Mouse (Mus musculus): ENCODE measurements around the gene Adgrf3. TPM values are rescaled to one million over a fixed set of nuclear protein-coding genes. Genes with fewer than 3 reads are reported as not detected.

Gene Adgrf3
- polyA plus RNA-seq, 2 experiments = 0.14 TPM; not detected in 1

GRCm38 (mm10) chr5:30153222-30153621 lies 52.3 kb downstream of the Adgrf3 start:
- H3K27me3 ChIP-seq (ENCODE audit: control insufficient read depth, insufficient read depth, low read length) = no peaks in the 10 kb centered on the region
- H3K9me3 ChIP-seq (ENCODE audit: control insufficient read depth, low read length) = no peaks in the 10 kb centered on the region
- WGBS = 84% methylated on average over 2 of the region's 2 CpGs
- H3K27ac ChIP-seq (replicated peaks; ENCODE audit: low read depth, low read length) = no peak overlapping the region
- no peak overlapping the region for H3K9ac ChIP-seq (ENCODE audit: low read depth, low read length, severe bottlenecking)
- TF ChIP-seq POLR2A (IDR thresholded peaks at IDR 0.05; ENCODE audit: borderline replicate concordance, extremely low read depth, insufficient read depth, insufficient read length) = no peak
- DNase-seq (ENCODE audit: low spot score) = no peak
- H3K36me3 ChIP-seq (ENCODE audit: control insufficient read depth, insufficient read depth, low read length) = peaks cover 2% of the 10 kb centered on the region; the same call in 1 of the 2 replicates
- no peak overlapping the region for H3K4me3 ChIP-seq (replicated peaks; ENCODE audit: low read length)
- ATAC-seq (ENCODE audit: low FRiP score, low read depth) = no peak
- peaks cover 12% of the 10 kb centered on the region for H3K4me1 ChIP-seq (ENCODE audit: control insufficient read depth, insufficient read depth, low read length)
- H3K4me2 ChIP-seq (replicated peaks; ENCODE audit: low read depth, low read length, severe bottlenecking) = no peak overlapping the region

- H3K4me2 ChIP-seq (replicated peaks; ENCODE audit: low read depth, low read length, severe bottlenecking) = no peak overlapping the region
- H3K9me3 ChIP-seq (ENCODE audit: control insufficient read depth, low read length) = no peaks in the 10 kb centered on the region
- peaks cover 2% of the 10 kb centered on the region; the same call in 1 of the 2 replicates for H3K36me3 ChIP-seq (ENCODE audit: control insufficient read depth, insufficient read depth, low read length)
- ATAC-seq (ENCODE audit: low FRiP score, low read depth) (no peak), DNase-seq (ENCODE audit: low spot score) (no peak)
- H3K4me1 ChIP-seq (ENCODE audit: control insufficient read depth, insufficient read depth, low read length) = peaks cover 12% of the 10 kb centered on the region
- no peak overlapping the region for H3K4me3 ChIP-seq (replicated peaks; ENCODE audit: low read length)
- H3K27ac ChIP-seq (replicated peaks; ENCODE audit: low read depth, low read length) = no peak overlapping the region
- no peaks in the 10 kb centered on the region for H3K27me3 ChIP-seq (ENCODE audit: control insufficient read depth, insufficient read depth, low read length)
- 70% methylated on average over 1 of the region's 1 CpGs for WGBS
- H3K9ac ChIP-seq (ENCODE audit: low read depth, low read length, severe bottlenecking) = no peak overlapping the region
- no peak for TF ChIP-seq POLR2A (IDR thresholded peaks at IDR 0.05; ENCODE audit: borderline replicate concordance, extremely low read depth, insufficient read depth, insufficient read length)
Observed at GRCm38 (mm10) chr5:30152413-30152812, 53.1 kb downstream of the Adgrf3 start.

- H3K27me3 ChIP-seq (ENCODE audit: control insufficient read depth, insufficient read depth, low read length) = no peaks in the 10 kb centered on the region
- WGBS = 73% methylated on average over 4 of the region's 4 CpGs
- H3K9ac ChIP-seq (ENCODE audit: low read depth, low read length, severe bottlenecking) = no peak overlapping the region
- H3K4me2 ChIP-seq (replicated peaks; ENCODE audit: low read depth, low read length, severe bottlenecking) = no peak overlapping the region
- H3K4me3 ChIP-seq (replicated peaks; ENCODE audit: low read length) = no peak overlapping the region
- no peak for TF ChIP-seq POLR2A (IDR thresholded peaks at IDR 0.05; ENCODE audit: borderline replicate concordance, extremely low read depth, insufficient read depth, insufficient read length)
- H3K9me3 ChIP-seq (ENCODE audit: control insufficient read depth, low read length) = no peaks in the 10 kb centered on the region
- H3K36me3 ChIP-seq (ENCODE audit: control insufficient read depth, insufficient read depth, low read length) = peaks cover 2% of the 10 kb centered on the region; the same call in 1 of the 2 replicates
- ATAC-seq (ENCODE audit: low FRiP score, low read depth) = no peak
- no peak for DNase-seq (ENCODE audit: low spot score)
- H3K27ac ChIP-seq (replicated peaks; ENCODE audit: low read depth, low read length) = no peak overlapping the region
- peaks cover 12% of the 10 kb centered on the region for H3K4me1 ChIP-seq (ENCODE audit: control insufficient read depth, insufficient read depth, low read length)
Observed at GRCm38 (mm10) chr5:30152007-30152406, 53.5 kb downstream of the Adgrf3 start.

GRCm38 (mm10) chr5:30148133-30148920 lies 57.2 kb downstream of the Adgrf3 start:
- Histone ChIP-seq H3K27me3 (ENCODE audit: control insufficient read depth, insufficient read depth, low read length) (no peaks in the 10 kb centered on the region), H3K36me3 (ENCODE audit: control insufficient read depth, insufficient read depth, low read length) (peaks cover 34% of the 10 kb centered on the region), H3K4me1 (ENCODE audit: control insufficient read depth, insufficient read depth, low read length) (peaks cover 4% of the 10 kb centered on the region; the same call in 1 of the 2 replicates), H3K4me2 (replicated peaks; ENCODE audit: low read depth, low read length, severe bottlenecking) (no peak overlapping the region), H3K27ac (replicated peaks; ENCODE audit: low read depth, low read length) (no peak overlapping the region), H3K9ac (ENCODE audit: low read depth, low read length, severe bottlenecking) (no peak overlapping the region), H3K4me3 (replicated peaks; ENCODE audit: low read length) (no peak overlapping the region), H3K9me3 (ENCODE audit: control insufficient read depth, low read length) (no peaks in the 10 kb centered on the region)
- no peak for TF ChIP-seq POLR2A (IDR thresholded peaks at IDR 0.05; ENCODE audit: borderline replicate concordance, extremely low read depth, insufficient read depth, insufficient read length)
- WGBS = 88% methylated on average over 5 of the region's 5 CpGs
- DNase-seq (ENCODE audit: low spot score) (no peak), ATAC-seq (ENCODE audit: low FRiP score, low read depth) (no peak)

- H3K27ac ChIP-seq (replicated peaks; ENCODE audit: low read depth, low read length) = no peak overlapping the region
- no peak for ATAC-seq (ENCODE audit: low FRiP score, low read depth)
- DNase-seq (ENCODE audit: low spot score) = no peak
- H3K27me3 ChIP-seq (ENCODE audit: control insufficient read depth, insufficient read depth, low read length) = no peaks in the 10 kb centered on the region
- H3K36me3 ChIP-seq (ENCODE audit: control insufficient read depth, insufficient read depth, low read length) = peaks cover 51% of the 10 kb centered on the region
- WGBS = 93% methylated on average over 6 of the region's 6 CpGs
- H3K4me3 ChIP-seq (replicated peaks; ENCODE audit: low read length) = no peak overlapping the region
- TF ChIP-seq POLR2A (IDR thresholded peaks at IDR 0.05; ENCODE audit: borderline replicate concordance, extremely low read depth, insufficient read depth, insufficient read length) = no peak
- H3K4me2 ChIP-seq (replicated peaks; ENCODE audit: low read depth, low read length, severe bottlenecking) = no peak overlapping the region
- no peak overlapping the region for H3K9ac ChIP-seq (ENCODE audit: low read depth, low read length, severe bottlenecking)
- no peaks in the 10 kb centered on the region for H3K9me3 ChIP-seq (ENCODE audit: control insufficient read depth, low read length)
- H3K4me1 ChIP-seq (ENCODE audit: control insufficient read depth, insufficient read depth, low read length) = no peaks in the 10 kb centered on the region
Observed at GRCm38 (mm10) chr5:30146526-30146925, 59.0 kb downstream of the Adgrf3 start.

MicroRNA genes within 50 kb of the gene (microRNA counts, 519-probe panel; counts per million panel counts)
- 1,320 counts per million, percentile 8 among the panel's probes with 10 or more counts for microRNA mmu-miR-1960

Small RNA genes lying within 50 kb of the gene (microRNA-seq; reads per million reads assigned to microRNA genes)
- 0.69 reads per million for gene Mir1960

Other genes with a start within 250 kb of the Adgrf3 start
- gene Il6, start 192.6 kb downstream of the Adgrf3 start, polyA plus RNA-seq (2012; rRNA removed) = 0.10 and 0.18 TPM in 2 replicates
- 0.44 and 0.80 TPM in 2 replicates for gene Il6, start 192.6 kb downstream of the Adgrf3 start, polyA plus RNA-seq (2014; fragmentation: Nextera tagmentation; extraction: Ambion mirVana)
- 126 and 166 TPM in 2 replicates for gene Tyms, start 132.1 kb downstream of the Adgrf3 start, polyA plus RNA-seq (2012; rRNA removed)
- gene Tyms, start 132.1 kb downstream of the Adgrf3 start, polyA plus RNA-seq (2014; fragmentation: Nextera tagmentation; extraction: Ambion mirVana) = 229 and 250 TPM in 2 replicates
- gene Garem2, start 100.6 kb downstream of the Adgrf3 start, polyA plus RNA-seq (2012; rRNA removed) = 1.2 and 1.6 TPM in 2 replicates
- 0.56 and 0.97 TPM in 2 replicates for gene Garem2, start 100.6 kb downstream of the Adgrf3 start, polyA plus RNA-seq (2014; fragmentation: Nextera tagmentation; extraction: Ambion mirVana)
- gene 3110082J24Rik, start 99.6 kb downstream of the Adgrf3 start, polyA plus RNA-seq (2012; rRNA removed) = not detected in 2 replicates
- not detected in 2 replicates for gene 3110082J24Rik, start 99.6 kb downstream of the Adgrf3 start, polyA plus RNA-seq (2014; fragmentation: Nextera tagmentation; extraction: Ambion mirVana)
- 63.8 and 84.0 TPM in 2 replicates for gene Hadha, start 50.6 kb downstream of the Adgrf3 start, polyA plus RNA-seq (2012; rRNA removed)
- 123 and 124 TPM in 2 replicates for gene Hadha, start 50.6 kb downstream of the Adgrf3 start, polyA plus RNA-seq (2014; fragmentation: Nextera tagmentation; extraction: Ambion mirVana)
- 73.4 and 74.3 TPM in 2 replicates for gene Hadhb, start 50.5 kb downstream of the Adgrf3 start, polyA plus RNA-seq (2012; rRNA removed)
- 128 and 132 TPM in 2 replicates for gene Hadhb, start 50.5 kb downstream of the Adgrf3 start, polyA plus RNA-seq (2014; fragmentation: Nextera tagmentation; extraction: Ambion mirVana)
- 34.3 and 48.3 TPM in 2 replicates for gene Selenoi, start 26.9 kb upstream of the Adgrf3 start, polyA plus RNA-seq (2012; rRNA removed)
- 20.0 and 21.7 TPM in 2 replicates for gene Selenoi, start 26.9 kb upstream of the Adgrf3 start, polyA plus RNA-seq (2014; fragmentation: Nextera tagmentation; extraction: Ambion mirVana)
- 0.15 and 0.50 TPM in 2 replicates for gene Drc1, start 75.7 kb upstream of the Adgrf3 start, polyA plus RNA-seq (2012; rRNA removed)
- gene Drc1, start 75.7 kb upstream of the Adgrf3 start, polyA plus RNA-seq (2014; fragmentation: Nextera tagmentation; extraction: Ambion mirVana) = 0.14 and 0.41 TPM in 2 replicates

All from limb, embryonic 14.5 days (tissue).